Mouse (Mus musculus) G1E (cell line): ENCODE results near the gene Atp2a1.

ENCODE experiments used
- CTCF ChIP-seq: IDR thresholded peaks from 2 replicates; pipeline ENCODE4 v1.5.1; 2012; ENCODE audit warnings: low read depth, low read length, inconsistent platforms, mixed read lengths
- GATA1 ChIP-seq: IDR thresholded peaks from 2 replicates; pipeline ENCODE4 v1.6.1; 2012; ENCODE audit warnings: borderline replicate concordance, low read length, inconsistent platforms, mixed read lengths
- GATA2 ChIP-seq: IDR thresholded peaks from 2 replicates; pipeline ENCODE4 v1.6.1; 2012; ENCODE audit warnings: low read depth, low read length, inconsistent platforms, borderline replicate concordance
- POLR2AphosphoS5 ChIP-seq: IDR thresholded peaks from 2 replicates; pipeline ENCODE4 v1.6.1; 2012; ENCODE audit warnings: low read depth, low read length, inconsistent platforms; ENCODE audit not compliant: insufficient replicate concordance
- TAL1 ChIP-seq: conservative IDR thresholded peaks from 2 replicates; pipeline ENCODE4 v1.6.1; 2012; ENCODE audit warnings: low read depth, low read length, inconsistent platforms, mixed read lengths

GRCm38 (mm10) chr7:126474993-126475581, 12.2 kb upstream of the Atp2a1 start, which contains the start of gene Sh2b1:
- TF ChIP-seq CTCF, result no peak
- TF ChIP-seq POLR2AphosphoS5, result no peak
- TF ChIP-seq GATA1, result no peak
- no peak for TF ChIP-seq TAL1
- TF ChIP-seq GATA2, result no peak
